8 mouse cellular contexts compared by ENCODE assay signal in genomic region chr4:138251819-138252218, GRCm38 (mm10). TPM values are rescaled to one million over a fixed set of nuclear protein-coding genes. Genes with fewer than 3 reads are reported as not detected.
DNase-seq lines count a peak whose midpoint lies in the region; ATAC-seq and TF ChIP-seq lines count a peak whose summit lies in the region.

No protein-coding gene starts in this region.

- ATAC-seq in heart, embryonic 13.5 days (ENCODE audit: extremely low read depth, insufficient number of reproducible peaks, low FRiP score, low TSS enrichment): 0 out of 2 replicates have a peak, but pooled peaks have one; percentile 23
- ATAC-seq in intestine, postnatal 0 days: no peak
- ATAC-seq in megakaryocyte, adult 5-6 weeks (ENCODE audit: poor library complexity, severe bottlenecking): peak; percentile 27; the same call in 1 of the 2 replicates
- ATAC-seq in stomach, postnatal 0 days (ENCODE audit: low FRiP score, low TSS enrichment): no peak

- peak; percentile 44 for TF ChIP-seq CTCF in intestine, postnatal 0 days (IDR thresholded peaks at IDR 0.05; ENCODE audit: low read depth)
- peak; percentile 49 for TF ChIP-seq CTCF in stomach, postnatal 0 days (IDR thresholded peaks at IDR 0.05; ENCODE audit: low read depth)

- peak overlapping the region; percentile 98 for H3K4me2 ChIP-seq in heart, embryonic 13.5 days
- H3K4me2 ChIP-seq in intestine, postnatal 0 days (replicated peaks; ENCODE audit: low read depth): peak overlapping the region; percentile 44
- peak overlapping the region; percentile 41 for H3K4me2 ChIP-seq in stomach, postnatal 0 days (replicated peaks; ENCODE audit: low read depth)

- H3K4me1 ChIP-seq in heart, embryonic 13.5 days: peaks cover 35% of the 10 kb centered on the region
- H3K4me1 ChIP-seq in forebrain, embryonic 10.5 days: peaks cover 40% of the 10 kb centered on the region
- peaks cover 4% of the 10 kb centered on the region; the same call in 1 of the 2 replicates for H3K4me1 ChIP-seq in intestine, postnatal 0 days (replicated peaks; ENCODE audit: control insufficient read depth, insufficient read depth, low read length)
- H3K4me1 ChIP-seq in stomach, postnatal 0 days (replicated peaks; ENCODE audit: control insufficient read depth, insufficient read depth): no peaks in the 10 kb centered on the region; the same call in 1 of the 2 replicates

- no peaks in the 10 kb centered on the region for H3K9me3 ChIP-seq in heart, embryonic 13.5 days
- no peaks in the 10 kb centered on the region for H3K9me3 ChIP-seq in forebrain, embryonic 10.5 days
- H3K9me3 ChIP-seq in intestine, postnatal 0 days (ENCODE audit: control insufficient read depth): no peaks in the 10 kb centered on the region
- no peaks in the 10 kb centered on the region for H3K9me3 ChIP-seq in stomach, postnatal 0 days (ENCODE audit: control insufficient read depth, low read length)

- H3K9ac ChIP-seq in heart, embryonic 13.5 days: peak overlapping the region; percentile 54
- no peak overlapping the region for H3K9ac ChIP-seq in intestine, postnatal 0 days (ENCODE audit: low read depth, low read length)
- no peak overlapping the region for H3K9ac ChIP-seq in stomach, postnatal 0 days (ENCODE audit: low read length)

- WGBS in heart, embryonic 13.5 days: 1% methylated on average over 14 of the region's 14 CpGs
- under 1% methylated on average over 14 of the region's 14 CpGs for WGBS in forebrain, embryonic 10.5 days
- WGBS in intestine, postnatal 0 days: under 1% methylated on average over 14 of the region's 14 CpGs
- WGBS in stomach, postnatal 0 days: under 1% methylated on average over 14 of the region's 14 CpGs

- H3K36me3 ChIP-seq in heart, embryonic 13.5 days: peaks cover 13% of the 10 kb centered on the region
- H3K36me3 ChIP-seq in forebrain, embryonic 10.5 days (replicated peaks): peaks cover 13% of the 10 kb centered on the region
- peaks cover 4% of the 10 kb centered on the region; the same call in 1 of the 2 replicates for H3K36me3 ChIP-seq in intestine, postnatal 0 days (ENCODE audit: control insufficient read depth, insufficient read depth)
- peaks cover 3% of the 10 kb centered on the region for H3K36me3 ChIP-seq in stomach, postnatal 0 days (ENCODE audit: control insufficient read depth, insufficient read depth, low read length)

- H3K4me3 ChIP-seq in heart, embryonic 13.5 days: peak overlapping the region; percentile 60
- H3K4me3 ChIP-seq in forebrain, embryonic 10.5 days: peak overlapping the region; percentile 68
- peak overlapping the region; percentile 43 for H3K4me3 ChIP-seq in intestine, postnatal 0 days (ENCODE audit: low read depth, low read length)
- peak overlapping the region; percentile 14 for H3K4me3 ChIP-seq in stomach, postnatal 0 days (ENCODE audit: low read depth, low read length)

- no peak overlapping the region for H3K27ac ChIP-seq in heart, embryonic 13.5 days (replicated peaks)
- peak overlapping the region; percentile 42; the same call in 1 of the 2 replicates for H3K27ac ChIP-seq in forebrain, embryonic 10.5 days
- H3K27ac ChIP-seq in intestine, postnatal 0 days (ENCODE audit: low read depth, low read length): no peak overlapping the region
- H3K27ac ChIP-seq in stomach, postnatal 0 days (replicated peaks): no peak overlapping the region

- peaks cover 78% of the 10 kb centered on the region for H3K27me3 ChIP-seq in heart, embryonic 13.5 days (replicated peaks)
- H3K27me3 ChIP-seq in forebrain, embryonic 10.5 days (ENCODE audit: poor library complexity, severe bottlenecking): peaks cover 100% of the 10 kb centered on the region
- H3K27me3 ChIP-seq in intestine, postnatal 0 days (replicated peaks; ENCODE audit: control insufficient read depth, insufficient read depth, low read length): peaks cover 11% of the 10 kb centered on the region
- H3K27me3 ChIP-seq in stomach, postnatal 0 days (ENCODE audit: control insufficient read depth, insufficient read depth, low read length): no peaks in the 10 kb centered on the region; the same call in 1 of the 2 replicates

- no peak for TF ChIP-seq EP300 in stomach, postnatal 0 days (optimal IDR thresholded peaks at IDR 0.05)

- DNase-seq in heart, adult 9 months (ENCODE audit: low spot score in 2 of 2): no peak
- DNase-seq in Muller cell, postnatal 12 days (ENCODE audit: inconsistent ontology term): peak; percentile 55
- DNase-seq in forebrain, embryonic 10.5 days (ENCODE audit: extremely low spot score, low spot score): peak; percentile 71
- DNase-seq in stomach, postnatal 0 days (ENCODE audit: low spot score): no peak
- DNase-seq in frontal cortex, postnatal 25 days (ENCODE audit: low spot score in 2 of 2): no peak

RNA-seq across cellular contexts. Expression of gene Kif17, which starts 1.6 kb away (rescaled TPM):
- polyA plus RNA-seq in heart, embryonic 13.5 days (2015; fragmentation: Nextera tagmentation; extraction: Ambion mirVana): 0.76 and 0.79 TPM in 2 replicates
- 0.25 and 0.39 TPM in 2 replicates for polyA plus RNA-seq in forebrain, embryonic 10.5 days (2016; fragmentation: Nextera tagmentation; extraction: Ambion mirVana)
- 0.78 and 1.1 TPM in 2 replicates for polyA plus RNA-seq in intestine, postnatal 0 days (2015; fragmentation: Nextera tagmentation; extraction: Ambion mirVana)
- 0.13 and 0.25 TPM in 2 replicates for total RNA-seq in megakaryocyte, adult 5-6 weeks (2015)
- total RNA-seq in megakaryocyte, adult 5-6 weeks (2017): 0.12 and 0.59 TPM in 2 replicates
- 0.21 and 0.39 TPM in 2 replicates for polyA plus RNA-seq in stomach, postnatal 0 days (2015; fragmentation: Nextera tagmentation; extraction: Ambion mirVana)

RNA-seq across cellular contexts. Expression of gene Sh2d5, which starts 1.6 kb away (rescaled TPM):
- 0.31 and 0.37 TPM in 2 replicates for polyA plus RNA-seq in heart, embryonic 13.5 days (2015; fragmentation: Nextera tagmentation; extraction: Ambion mirVana)
- polyA plus RNA-seq in forebrain, embryonic 10.5 days (2016; fragmentation: Nextera tagmentation; extraction: Ambion mirVana): 0.23 and 0.47 TPM in 2 replicates
- polyA plus RNA-seq in intestine, postnatal 0 days (2015; fragmentation: Nextera tagmentation; extraction: Ambion mirVana): 0.21 and 0.33 TPM in 2 replicates
- 1.5 and 2.4 TPM in 2 replicates for total RNA-seq in megakaryocyte, adult 5-6 weeks (2015)
- 1.2 and 1.3 TPM in 2 replicates for total RNA-seq in megakaryocyte, adult 5-6 weeks (2017)
- 0.19 and 0.25 TPM in 2 replicates for polyA plus RNA-seq in stomach, postnatal 0 days (2015; fragmentation: Nextera tagmentation; extraction: Ambion mirVana)

RNA-seq across cellular contexts. Expression of gene Hp1bp3, which starts 35.7 kb away (rescaled TPM):
- polyA plus RNA-seq in heart, embryonic 13.5 days (2015; fragmentation: Nextera tagmentation; extraction: Ambion mirVana): 94.5 and 104 TPM in 2 replicates
- 147 and 152 TPM in 2 replicates for polyA plus RNA-seq in forebrain, embryonic 10.5 days (2016; fragmentation: Nextera tagmentation; extraction: Ambion mirVana)
- 75.5 and 83.4 TPM in 2 replicates for polyA plus RNA-seq in intestine, postnatal 0 days (2015; fragmentation: Nextera tagmentation; extraction: Ambion mirVana)
- 89.1 and 105 TPM in 2 replicates for total RNA-seq in megakaryocyte, adult 5-6 weeks (2015)
- 165 and 173 TPM in 2 replicates for total RNA-seq in megakaryocyte, adult 5-6 weeks (2017)
- polyA plus RNA-seq in stomach, postnatal 0 days (2015; fragmentation: Nextera tagmentation; extraction: Ambion mirVana): 74.7 and 75.4 TPM in 2 replicates

RNA-seq across cellular contexts. Expression of gene Ddost, which starts 52.7 kb away (rescaled TPM):
- polyA plus RNA-seq in heart, embryonic 13.5 days (2015; fragmentation: Nextera tagmentation; extraction: Ambion mirVana): 291 and 314 TPM in 2 replicates
- polyA plus RNA-seq in forebrain, embryonic 10.5 days (2016; fragmentation: Nextera tagmentation; extraction: Ambion mirVana): 279 and 281 TPM in 2 replicates
- polyA plus RNA-seq in intestine, postnatal 0 days (2015; fragmentation: Nextera tagmentation; extraction: Ambion mirVana): 177 and 178 TPM in 2 replicates
- 137 and 143 TPM in 2 replicates for total RNA-seq in megakaryocyte, adult 5-6 weeks (2015)
- total RNA-seq in megakaryocyte, adult 5-6 weeks (2017): 100 and 102 TPM in 2 replicates
- polyA plus RNA-seq in stomach, postnatal 0 days (2015; fragmentation: Nextera tagmentation; extraction: Ambion mirVana): 253 and 258 TPM in 2 replicates

Comparison
In these comparisons a context has a peak if more than half of its experiments do, and no peak if none do; other contexts are left out.
1. ATAC-seq: peak in heart, embryonic 13.5 days (single experiment) and megakaryocyte, adult 5-6 weeks (single experiment); none in intestine, postnatal 0 days (single experiment) and stomach, postnatal 0 days (single experiment).
2. H3K4me2 ChIP-seq: peak in every context shown above with its lines; median percentile 98 in heart, embryonic 13.5 days; 44 in intestine, postnatal 0 days; 41 in stomach, postnatal 0 days.
3. H3K4me3 ChIP-seq: peak in every context shown above with its lines; median percentile 68 in forebrain, embryonic 10.5 days; 60 in heart, embryonic 13.5 days; 43 in intestine, postnatal 0 days; 14 in stomach, postnatal 0 days.
4. DNase-seq: peak in Muller cell, postnatal 12 days (single experiment) and forebrain, embryonic 10.5 days (single experiment); none in heart, adult 9 months (0 of 2), stomach, postnatal 0 days (single experiment) and frontal cortex, postnatal 25 days (0 of 2).